Mouse (Mus musculus) stomach, embryonic 16.5 days (tissue): ENCODE data around the gene Ldhd. TPM values are rescaled to one million over a fixed set of nuclear protein-coding genes. Genes with fewer than 3 reads are reported as not detected.

Experiments used
- ATAC-seq: fragments of 200-750 bp; cut with Nextera tagmentation; 2 replicates; pipeline ENCODE4 v1.8.0; 2017; ENCODE audit warnings: moderate number of reproducible peaks, moderate TSS enrichment; ENCODE audit not compliant: insufficient read depth, low FRiP score
- H3K27ac ChIP-seq: fragments of 300-500 bp; sonication (generic); 2 replicates; pipeline ENCODE4 v1.5.1; 2014; ENCODE audit warnings: low read length
- H3K27me3 ChIP-seq: fragments of 300-500 bp; sonication (generic); 2 replicates; pipeline ENCODE4 v1.6.1; 2014; ENCODE audit warnings: low read length, control low read depth, mixed read lengths; ENCODE audit not compliant: control insufficient read depth, insufficient read depth
- H3K36me3 ChIP-seq: fragments of 300-500 bp; sonication (generic); 2 replicates; pipeline ENCODE4 v1.6.1; 2014; ENCODE audit warnings: low read length; ENCODE audit not compliant: control insufficient read depth, insufficient read depth
- H3K4me1 ChIP-seq: fragments of 300-500 bp; sonication (generic); 2 replicates; pipeline ENCODE4 v1.6.1; 2014; ENCODE audit warnings: low read length, control low read depth, mixed read lengths; ENCODE audit not compliant: control insufficient read depth, insufficient read depth
- H3K4me2 ChIP-seq: fragments of 300-500 bp; sonication (generic); 2 replicates; pipeline ENCODE4 v1.6.1; 2014; ENCODE audit warnings: low read depth, low read length, mixed read lengths
- H3K4me3 ChIP-seq: fragments of 300-500 bp; sonication (generic); replicated peaks from 2 replicates; pipeline ENCODE4 v1.5.1; 2014; ENCODE audit warnings: mild to moderate bottlenecking, low read length
- H3K9ac ChIP-seq: fragments of 300-500 bp; sonication (generic); 2 replicates; pipeline ENCODE4 v1.6.1; 2014; ENCODE audit warnings: low read length
- H3K9me3 ChIP-seq: fragments of 300-500 bp; sonication (generic); replicated peaks from 2 replicates; pipeline ENCODE4 v1.6.1; 2016; ENCODE audit warnings: low read length, control low read depth; ENCODE audit not compliant: control insufficient read depth
- WGBS: fragments of 180-500 bp; shearing (Covaris S2); extraction: QIAGEN DNeasy Blood & Tissue Kit; methylation state at CpG from one replicate; pipeline ENCODE4 v1.1.7; 2014; 5-methylcytosine and 5-hydroxymethylcytosine counted together
- polyA plus RNA-seq: library from polyadenylated mRNA; unstranded; fragments of >200 nt; fragmentation: Nextera tagmentation; extraction: Ambion mirVana; gene quantifications from 2 replicates; pipeline ENCODE4 v1.2.1, GENCODE M21; 2015

Gene Ldhd
- polyA plus RNA-seq, 1 experiment from 2014 or later, result 2.9 TPM

- no peaks in the 10 kb centered on the region for H3K27me3 ChIP-seq
- 0 out of 2 replicates have a peak, but pooled peaks cover 3% of the 10 kb centered on the region for H3K4me1 ChIP-seq
- H3K9ac ChIP-seq, result no peak overlapping the region
- no peak overlapping the region for H3K4me2 ChIP-seq
- 70% methylated on average over 9 of the region's 9 CpGs for WGBS
- no peaks in the 10 kb centered on the region for H3K36me3 ChIP-seq
- no peak overlapping the region for H3K4me3 ChIP-seq
- ATAC-seq, result no peak
- no peaks in the 10 kb centered on the region for H3K9me3 ChIP-seq
- no peak overlapping the region for H3K27ac ChIP-seq
These were observed 23.2 kb downstream of the Ldhd start for GRCm38 (mm10) chr8:111606961-111607360.

GRCm38 (mm10) chr8:111604986-111605385 is 25.2 kb downstream of the Ldhd start:
- ATAC-seq, result no peak
- Histone ChIP-seq H3K4me3 (no peak overlapping the region), H3K27me3 (no peaks in the 10 kb centered on the region), H3K4me1 (0 out of 2 replicates have a peak, but pooled peaks cover 3% of the 10 kb centered on the region), H3K36me3 (no peaks in the 10 kb centered on the region), H3K27ac (no peak overlapping the region), H3K9ac (no peak overlapping the region), H3K9me3 (no peaks in the 10 kb centered on the region), H3K4me2 (no peak overlapping the region)
- WGBS, result 91% methylated on average over 2 of the region's 2 CpGs

- WGBS, result 93% methylated on average over 4 of the region's 4 CpGs
- H3K4me2 ChIP-seq, result no peak overlapping the region
- no peak for ATAC-seq
These were observed 28.1 kb downstream of the Ldhd start for GRCm38 (mm10) chr8:111602050-111602449.

GRCm38 (mm10) chr8:111599707-111600444 is 30.3 kb downstream of the Ldhd start:
- no peaks in the 10 kb centered on the region for H3K36me3 ChIP-seq
- no peak overlapping the region for H3K4me2 ChIP-seq
- ATAC-seq, result no peak
- no peaks in the 10 kb centered on the region for H3K9me3 ChIP-seq
- peaks cover 31% of the 10 kb centered on the region for H3K4me1 ChIP-seq
- no peak overlapping the region for H3K9ac ChIP-seq
- no peak overlapping the region for H3K27ac ChIP-seq
- H3K4me3 ChIP-seq, result no peak overlapping the region
- H3K27me3 ChIP-seq, result no peaks in the 10 kb centered on the region
- 76% methylated on average over 9 of the region's 9 CpGs for WGBS

More at GRCm38 (mm10) chr8:111602050-111602449, 28.1 kb downstream of the Ldhd start:
- Histone ChIP-seq H3K27ac (no peak overlapping the region), H3K27me3 (no peaks in the 10 kb centered on the region), H3K4me1 (peaks cover 11% of the 10 kb centered on the region), H3K9me3 (no peaks in the 10 kb centered on the region), H3K9ac (no peak overlapping the region), H3K36me3 (no peaks in the 10 kb centered on the region), H3K4me3 (no peak overlapping the region)

- Histone ChIP-seq H3K4me1 (peaks cover 47% of the 10 kb centered on the region), H3K36me3 (no peaks in the 10 kb centered on the region), H3K4me3 (no peak overlapping the region), H3K9me3 (no peaks in the 10 kb centered on the region), H3K27ac (peak overlapping the region; percentile 83), H3K4me2 (peak overlapping the region; percentile 26; the same call in 1 of the 2 replicates), H3K27me3 (no peaks in the 10 kb centered on the region), H3K9ac (no peak overlapping the region)
- ATAC-seq, result peak; percentile 88
- 3% methylated on average over 1 of the region's 1 CpGs for WGBS
These were observed 32.9 kb downstream of the Ldhd start for GRCm38 (mm10) chr8:111597310-111597709.

- H3K27me3 ChIP-seq, result no peaks in the 10 kb centered on the region
- WGBS, result 24% methylated on average over 3 of the region's 3 CpGs
- no peak for ATAC-seq
- peak overlapping the region; percentile 83 for H3K27ac ChIP-seq
- H3K4me3 ChIP-seq, result no peak overlapping the region
- peak overlapping the region; percentile 38 for H3K4me2 ChIP-seq
- H3K36me3 ChIP-seq, result no peaks in the 10 kb centered on the region
- peak overlapping the region; percentile 33; the same call in 1 of the 2 replicates for H3K9ac ChIP-seq
- H3K4me1 ChIP-seq, result peaks cover 52% of the 10 kb centered on the region
- H3K9me3 ChIP-seq, result no peaks in the 10 kb centered on the region
These were observed 33.7 kb downstream of the Ldhd start for GRCm38 (mm10) chr8:111596485-111596821.

- H3K27ac ChIP-seq, result peak overlapping the region; percentile 83
- peak; percentile 75; the same call in 1 of the 2 replicates for ATAC-seq
- no peaks in the 10 kb centered on the region for H3K9me3 ChIP-seq
- H3K4me3 ChIP-seq, result no peak overlapping the region
- no peak overlapping the region for H3K9ac ChIP-seq
- no peaks in the 10 kb centered on the region for H3K27me3 ChIP-seq
- H3K36me3 ChIP-seq, result no peaks in the 10 kb centered on the region
- peaks cover 52% of the 10 kb centered on the region for H3K4me1 ChIP-seq
- WGBS, result 48% methylated on average over 15 of the region's 15 CpGs
- peak overlapping the region; percentile 38 for H3K4me2 ChIP-seq
These were observed 34.3 kb downstream of the Ldhd start for GRCm38 (mm10) chr8:111595712-111596484.

- no peaks in the 10 kb centered on the region for H3K27me3 ChIP-seq
- 88% methylated on average over 2 of the region's 2 CpGs for WGBS
- no peak overlapping the region for H3K4me2 ChIP-seq
- no peak overlapping the region for H3K4me3 ChIP-seq
- peak overlapping the region; percentile 83 for H3K27ac ChIP-seq
- no peaks in the 10 kb centered on the region for H3K36me3 ChIP-seq
- peaks cover 52% of the 10 kb centered on the region for H3K4me1 ChIP-seq
- no peak overlapping the region for H3K9ac ChIP-seq
- no peak for ATAC-seq
- H3K9me3 ChIP-seq, result no peaks in the 10 kb centered on the region
These were observed 35.2 kb downstream of the Ldhd start for GRCm38 (mm10) chr8:111594951-111595350.
